Mouse (Mus musculus) forebrain, embryonic 15.5 days (tissue): Measurements from ENCODE around the gene Ipo13. TPM values are rescaled to one million over a fixed set of nuclear protein-coding genes. Genes with fewer than 3 reads are reported as not detected.

Source experiments
- ATAC-seq: fragments of 200-750 bp; cut with Nextera tagmentation; replicated peaks from 2 replicates; pipeline ENCODE4 v1.8.0; 2017; ENCODE audit warnings: mild to moderate bottlenecking, moderate TSS enrichment, moderate library complexity
- H3K27ac ChIP-seq: fragments of 300-500 bp; sonication (generic); replicated peaks from 2 replicates; pipeline ENCODE4 v1.5.1; 2015; ENCODE audit warnings: mild to moderate bottlenecking, inconsistent platforms
- H3K27me3 ChIP-seq: fragments of 300-500 bp; sonication (generic); 2 replicates; pipeline ENCODE4 v1.6.1; 2015; ENCODE audit warnings: inconsistent platforms
- H3K36me3 ChIP-seq: fragments of 300-500 bp; sonication (generic); 2 replicates; pipeline ENCODE4 v1.6.1; 2015; ENCODE audit warnings: mild to moderate bottlenecking, inconsistent platforms
- H3K4me1 ChIP-seq: fragments of 300-500 bp; sonication (generic); 2 replicates; pipeline ENCODE4 v1.6.1; 2015; ENCODE audit warnings: inconsistent platforms
- H3K4me2 ChIP-seq: fragments of 300-500 bp; sonication (generic); replicated peaks from 2 replicates; pipeline ENCODE4 v1.6.1; 2015; ENCODE audit warnings: mild to moderate bottlenecking, inconsistent platforms
- H3K4me3 ChIP-seq: fragments of 300-500 bp; sonication (generic); 2 replicates; pipeline ENCODE4 v1.5.1; 2015; ENCODE audit warnings: mild to moderate bottlenecking, inconsistent platforms
- H3K9ac ChIP-seq: fragments of 300-500 bp; sonication (generic); replicated peaks from 2 replicates; pipeline ENCODE4 v1.6.1; 2015; ENCODE audit warnings: mild to moderate bottlenecking, inconsistent platforms
- H3K9me3 ChIP-seq: fragments of 300-500 bp; sonication (generic); 2 replicates; pipeline ENCODE4 v1.6.1; 2016; ENCODE audit warnings: inconsistent platforms
- WGBS: fragments of 180-500 bp; shearing (Covaris S2); methylation state at CpG from one replicate; pipeline ENCODE4 v1.1.7; 2015; ENCODE audit warnings: mixed read lengths; 5-methylcytosine and 5-hydroxymethylcytosine counted together
- polyA plus RNA-seq: library from polyadenylated mRNA; unstranded; fragments of >200 nt; fragmentation: Nextera tagmentation; extraction: Ambion mirVana; gene quantifications from 2 replicates; pipeline ENCODE4 v1.2.1, GENCODE M21; 2015

The Ipo13 gene
- polyA plus RNA-seq, 1 experiment from 2014 or later: 69.3 TPM

- ATAC-seq: no peak
- H3K4me1 ChIP-seq: peaks cover 73% of the 10 kb centered on the region
- H3K9me3 ChIP-seq: no peaks in the 10 kb centered on the region
- peaks cover 13% of the 10 kb centered on the region; the same call in 1 of the 2 replicates for H3K36me3 ChIP-seq
- peak overlapping the region; percentile 90 for H3K4me3 ChIP-seq
- no peaks in the 10 kb centered on the region for H3K27me3 ChIP-seq
- H3K4me2 ChIP-seq: peak overlapping the region; percentile 100
- no peak overlapping the region for H3K27ac ChIP-seq
- H3K9ac ChIP-seq: peak overlapping the region; percentile 92
- WGBS: 64% methylated on average over 7 of the region's 7 CpGs
These were observed 2.0 kb downstream of the Ipo13 start for GRCm38 (mm10) chr4:117912685-117913273.

- ATAC-seq: no peak
- Histone ChIP-seq H3K4me2 (peak overlapping the region; percentile 100), H3K4me3 (no peak overlapping the region), H3K27ac (no peak overlapping the region), H3K27me3 (no peaks in the 10 kb centered on the region), H3K9ac (no peak overlapping the region), H3K36me3 (peaks cover 13% of the 10 kb centered on the region; the same call in 1 of the 2 replicates), H3K9me3 (no peaks in the 10 kb centered on the region), H3K4me1 (peaks cover 76% of the 10 kb centered on the region)
- 92% methylated on average over 13 of the region's 13 CpGs for WGBS
These were observed 2.7 kb downstream of the Ipo13 start for GRCm38 (mm10) chr4:117912131-117912561.

GRCm38 (mm10) chr4:117908834-117909453, 5.9 kb downstream of the Ipo13 start:
- peak overlapping the region; percentile 45 for H3K4me2 ChIP-seq
- H3K27me3 ChIP-seq: no peaks in the 10 kb centered on the region
- H3K9ac ChIP-seq: 0 out of 2 replicates have a peak overlapping the region, but pooled peaks have one; percentile 26
- H3K36me3 ChIP-seq: peaks cover 28% of the 10 kb centered on the region
- peak overlapping the region; percentile 23 for H3K4me3 ChIP-seq
- peak overlapping the region; percentile 84 for H3K27ac ChIP-seq
- H3K4me1 ChIP-seq: peaks cover 75% of the 10 kb centered on the region
- ATAC-seq: peak; percentile 87
- no peaks in the 10 kb centered on the region for H3K9me3 ChIP-seq
- 40% methylated on average over 8 of the region's 8 CpGs for WGBS

GRCm38 (mm10) chr4:117906196-117906595, 8.6 kb downstream of the Ipo13 start:
- H3K36me3 ChIP-seq: peaks cover 47% of the 10 kb centered on the region

GRCm38 (mm10) chr4:117904761-117905160, 10.0 kb downstream of the Ipo13 start:
- peaks cover 35% of the 10 kb centered on the region for H3K4me1 ChIP-seq
- no peak overlapping the region for H3K27ac ChIP-seq
- no peak overlapping the region for H3K4me2 ChIP-seq
- no peak overlapping the region for H3K9ac ChIP-seq
- 91% methylated on average over 8 of the region's 8 CpGs for WGBS
- no peaks in the 10 kb centered on the region for H3K27me3 ChIP-seq
- H3K4me3 ChIP-seq: no peak overlapping the region
- peaks cover 57% of the 10 kb centered on the region for H3K36me3 ChIP-seq
- no peaks in the 10 kb centered on the region for H3K9me3 ChIP-seq
- no peak for ATAC-seq

More at GRCm38 (mm10) chr4:117906196-117906595, 8.6 kb downstream of the Ipo13 start:
- 0 out of 2 replicates have a peak overlapping the region, but pooled peaks have one; percentile 8 for H3K27ac ChIP-seq
- no peaks in the 10 kb centered on the region for H3K9me3 ChIP-seq
- no peaks in the 10 kb centered on the region for H3K27me3 ChIP-seq
- H3K4me3 ChIP-seq: no peak overlapping the region
- no peak overlapping the region for H3K4me2 ChIP-seq
- H3K4me1 ChIP-seq: peaks cover 48% of the 10 kb centered on the region
- ATAC-seq: no peak
- no peak overlapping the region for H3K9ac ChIP-seq
- WGBS: 79% methylated on average over 3 of the region's 3 CpGs

GRCm38 (mm10) chr4:117904094-117904493, 10.7 kb downstream of the Ipo13 start:
- no peaks in the 10 kb centered on the region for H3K27me3 ChIP-seq
- H3K4me3 ChIP-seq: no peak overlapping the region

GRCm38 (mm10) chr4:117898111-117898510, 16.7 kb downstream of the Ipo13 start:
- Histone ChIP-seq H3K9ac (no peak overlapping the region), H3K36me3 (peaks cover 89% of the 10 kb centered on the region), H3K27me3 (no peaks in the 10 kb centered on the region), H3K4me2 (no peak overlapping the region), H3K27ac (no peak overlapping the region), H3K4me1 (no peaks in the 10 kb centered on the region), H3K9me3 (no peaks in the 10 kb centered on the region), H3K4me3 (no peak overlapping the region)
- ATAC-seq: no peak
- 86% methylated on average over 3 of the region's 3 CpGs for WGBS

More at GRCm38 (mm10) chr4:117904094-117904493, 10.7 kb downstream of the Ipo13 start:
- 74% methylated on average over 10 of the region's 10 CpGs for WGBS
- no peak overlapping the region for H3K9ac ChIP-seq
- H3K9me3 ChIP-seq: no peaks in the 10 kb centered on the region
- H3K4me1 ChIP-seq: peaks cover 28% of the 10 kb centered on the region
- 0 out of 2 replicates have a peak, but pooled peaks have one; percentile 36 for ATAC-seq
- H3K4me2 ChIP-seq: no peak overlapping the region
- H3K36me3 ChIP-seq: peaks cover 64% of the 10 kb centered on the region
- 0 out of 2 replicates have a peak overlapping the region, but pooled peaks have one; percentile 54 for H3K27ac ChIP-seq

GRCm38 (mm10) chr4:117896031-117896430, 18.8 kb downstream of the Ipo13 start:
- Histone ChIP-seq H3K9ac (no peak overlapping the region), H3K4me2 (no peak overlapping the region), H3K36me3 (peaks cover 68% of the 10 kb centered on the region), H3K27me3 (no peaks in the 10 kb centered on the region), H3K4me1 (peaks cover 9% of the 10 kb centered on the region), H3K4me3 (no peak overlapping the region), H3K27ac (no peak overlapping the region), H3K9me3 (no peaks in the 10 kb centered on the region)
- WGBS: 97% methylated on average over 6 of the region's 6 CpGs
- ATAC-seq: no peak

GRCm38 (mm10) chr4:117895339-117895738, 19.5 kb downstream of the Ipo13 start:
- Histone ChIP-seq H3K36me3 (peaks cover 61% of the 10 kb centered on the region), H3K27me3 (no peaks in the 10 kb centered on the region), H3K4me1 (peaks cover 16% of the 10 kb centered on the region), H3K9me3 (no peaks in the 10 kb centered on the region), H3K4me2 (no peak overlapping the region), H3K9ac (no peak overlapping the region), H3K4me3 (no peak overlapping the region), H3K27ac (no peak overlapping the region)
- 83% methylated on average over 7 of the region's 7 CpGs for WGBS
- ATAC-seq: no peak

GRCm38 (mm10) chr4:117894601-117895000, 20.2 kb downstream of the Ipo13 start:
- Histone ChIP-seq H3K9me3 (no peaks in the 10 kb centered on the region), H3K4me3 (no peak overlapping the region), H3K36me3 (peaks cover 56% of the 10 kb centered on the region), H3K4me1 (peaks cover 16% of the 10 kb centered on the region), H3K27ac (no peak overlapping the region), H3K4me2 (no peak overlapping the region), H3K27me3 (no peaks in the 10 kb centered on the region), H3K9ac (no peak overlapping the region)
- 92% methylated on average over 8 of the region's 8 CpGs for WGBS
- no peak for ATAC-seq

GRCm38 (mm10) chr4:117893376-117893775, 21.4 kb downstream of the Ipo13 start:
- H3K27me3 ChIP-seq: no peaks in the 10 kb centered on the region
- no peak overlapping the region for H3K4me2 ChIP-seq
- no peak overlapping the region for H3K27ac ChIP-seq
- peaks cover 49% of the 10 kb centered on the region for H3K36me3 ChIP-seq
- no peaks in the 10 kb centered on the region for H3K9me3 ChIP-seq
- no peak overlapping the region for H3K9ac ChIP-seq
- peaks cover 16% of the 10 kb centered on the region for H3K4me1 ChIP-seq
- no peak overlapping the region for H3K4me3 ChIP-seq
- WGBS: 23% methylated on average over 9 of the region's 9 CpGs
- no peak for ATAC-seq

GRCm38 (mm10) chr4:117891738-117892161, 23.0 kb downstream of the Ipo13 start, which contains the start of gene Dph2:
Gene Dph2 (minus strand): TSS chr4:117892032.
- Histone ChIP-seq H3K36me3 (peaks cover 34% of the 10 kb centered on the region), H3K27ac (no peak within 1 kb of the TSS), H3K27me3 (no peaks in the 10 kb centered on the region), H3K4me2 (peak within 1 kb of the TSS; percentile 92), H3K9ac (peak within 1 kb of the TSS; percentile 51), H3K4me1 (peaks cover 20% of the 10 kb centered on the region), H3K9me3 (no peaks in the 10 kb centered on the region), H3K4me3 (peak within 1 kb of the TSS; percentile 77)
- 0% methylated on average over 21 of the region's 21 CpGs for WGBS
- peak; percentile 89 for ATAC-seq
